ENCODE assay signal across 22 mouse cellular contexts in genomic region chr13:44865566-44865965, GRCm38 (mm10).
DNase-seq lines count a peak whose midpoint lies in the region; ATAC-seq and TF ChIP-seq lines count a peak whose summit lies in the region.
"Had no signal": no experiment of that assay in that cellular context is flagged by ENCODE, and none has a peak within 500 bp of the region (broad histone marks: within the 10 kb centered on the region; RNA-seq: fewer than 3 reads in every experiment).

No protein-coding gene starts in this region.

- no peaks in the 10 kb centered on the region for H3K9me3 ChIP-seq in kidney, postnatal 0 days (replicated peaks; ENCODE audit: low read length)
- no peaks in the 10 kb centered on the region for H3K9me3 ChIP-seq in hindbrain, embryonic 16.5 days (ENCODE audit: control insufficient read depth, low read length)
- H3K9me3 ChIP-seq: liver, embryonic 12.5 days; megakaryocyte, embryonic 14.5 days had no signal

- no peaks in the 10 kb centered on the region for H3K4me1 ChIP-seq in kidney, postnatal 0 days (replicated peaks; ENCODE audit: insufficient read depth, low read length)
- peaks cover 6% of the 10 kb centered on the region for H3K4me1 ChIP-seq in hindbrain, embryonic 16.5 days (ENCODE audit: control insufficient read depth, insufficient read depth, low read depth, low read length)

- no peak for DNase-seq in kidney, postnatal 0 days (ENCODE audit: low spot score)
- DNase-seq in kidney, postnatal 10 days, result no peak
- peak; percentile 39 for DNase-seq in 416B (ENCODE audit: low read depth)
- peak; percentile 39 for DNase-seq in CD4-positive helper T cell, adult 2 months (ENCODE audit: low read depth, low spot score)
- DNase-seq in spleen, adult 12 weeks (ENCODE audit: low spot score), result no peak
- DNase-seq: adrenal gland, postnatal 36 days; cerebellum, adult 9-10 months; gastrocnemius, postnatal 25 days; kidney, adult 18-20 months; layer of hippocampus, postnatal 36 days; lung, adult 2 months; thymus, adult 2 months; thymus, postnatal 4 days had no signal

- H3K36me3 ChIP-seq in kidney, postnatal 0 days (ENCODE audit: insufficient read depth, low read length), result no peaks in the 10 kb centered on the region
- H3K36me3 ChIP-seq in hindbrain, embryonic 16.5 days (ENCODE audit: control insufficient read depth, insufficient read depth, low read length), result peaks cover 2% of the 10 kb centered on the region; the same call in 1 of the 2 replicates
- H3K36me3 ChIP-seq: liver, embryonic 12.5 days; midbrain, embryonic 13.5 days had no signal

- no peak overlapping the region for H3K9ac ChIP-seq in kidney, postnatal 0 days (ENCODE audit: low read depth, low read length)
- H3K9ac ChIP-seq in hindbrain, embryonic 16.5 days (ENCODE audit: low read depth, low read length), result no peak overlapping the region
- H3K9ac ChIP-seq: limb, embryonic 13.5 days; liver, embryonic 12.5 days; midbrain, embryonic 13.5 days had no signal

- no peak overlapping the region for H3K4me3 ChIP-seq in kidney, postnatal 0 days (replicated peaks; ENCODE audit: low read depth, low read length)
- no peak overlapping the region for H3K4me3 ChIP-seq in hindbrain, embryonic 16.5 days (ENCODE audit: low read length)
- H3K4me3 ChIP-seq: limb, embryonic 13.5 days; liver, embryonic 12.5 days; megakaryocyte, embryonic 14.5 days; midbrain, embryonic 13.5 days; myocyte had no signal

- 87% methylated on average over 2 of the region's 2 CpGs for WGBS in kidney, postnatal 0 days
- 95% methylated on average over 2 of the region's 2 CpGs for WGBS in hindbrain, embryonic 16.5 days

- no peak overlapping the region for H3K27ac ChIP-seq in kidney, postnatal 0 days
- H3K27ac ChIP-seq in hindbrain, embryonic 16.5 days (ENCODE audit: low read depth, low read length), result no peak overlapping the region
- H3K27ac ChIP-seq: limb, embryonic 13.5 days; liver, embryonic 12.5 days; midbrain, embryonic 13.5 days; stomach, postnatal 0 days had no signal

- TF ChIP-seq CTCF in kidney, postnatal 0 days (IDR thresholded peaks at IDR 0.05; ENCODE audit: low read depth), result peak; percentile 18; the same call in 1 of the 2 replicates

- H3K27me3 ChIP-seq in kidney, postnatal 0 days (ENCODE audit: insufficient read depth, low read length), result no peaks in the 10 kb centered on the region
- no peaks in the 10 kb centered on the region for H3K27me3 ChIP-seq in hindbrain, embryonic 16.5 days (replicated peaks; ENCODE audit: control insufficient read depth, insufficient read depth, low read length)
- H3K27me3 ChIP-seq: limb, embryonic 13.5 days; liver, embryonic 12.5 days; megakaryocyte, embryonic 14.5 days; midbrain, embryonic 13.5 days had no signal

- no peak overlapping the region for H3K4me2 ChIP-seq in kidney, postnatal 0 days (ENCODE audit: low read length)
- no peak overlapping the region for H3K4me2 ChIP-seq in hindbrain, embryonic 16.5 days (ENCODE audit: low read length)
- H3K4me2 ChIP-seq: limb, embryonic 13.5 days; liver, embryonic 12.5 days; midbrain, embryonic 13.5 days had no signal

- ATAC-seq in kidney, postnatal 0 days (replicated peaks; ENCODE audit: low FRiP score, low read depth), result no peak
- peak; percentile 37; the same call in 1 of the 2 replicates for ATAC-seq in megakaryocyte progenitor cell, adult 5-6 weeks (replicated peaks; ENCODE audit: poor library complexity)
- no peak for ATAC-seq in hindbrain, embryonic 16.5 days
- ATAC-seq: forebrain, embryonic 16.5 days; liver, embryonic 12.5 days; midbrain, embryonic 13.5 days had no signal

Comparison
In these comparisons a context has a peak if more than half of its experiments do, and no peak if none do; other contexts are left out.
1. DNase-seq: peak in 416B (single experiment) and CD4-positive helper T cell, adult 2 months (single experiment); none in kidney, postnatal 0 days (single experiment), kidney, postnatal 10 days (single experiment) and spleen, adult 12 weeks (single experiment).